20 mouse cellular contexts compared by ENCODE assay signal in genomic region chr11:101828718-101829117, GRCm38 (mm10). TPM values are rescaled to one million over a fixed set of nuclear protein-coding genes. Genes with fewer than 3 reads are reported as not detected.
"Had no signal": no experiment of that assay in that cellular context is flagged by ENCODE, and none has a peak within 500 bp of the region (broad histone marks: within the 10 kb centered on the region; RNA-seq: fewer than 3 reads in every experiment).

No protein-coding gene starts in this region.

- H3K9me3 ChIP-seq: midbrain, embryonic 10.5 days; midbrain, embryonic 12.5 days; midbrain, embryonic 15.5 days; neural tube, embryonic 13.5 days; neural tube, embryonic 15.5 days had no signal

- H3K27me3 ChIP-seq: midbrain, embryonic 12.5 days; midbrain, embryonic 15.5 days; neural tube, embryonic 13.5 days; neural tube, embryonic 15.5 days had no signal

- H3K27ac ChIP-seq: midbrain, embryonic 12.5 days; midbrain, embryonic 15.5 days; neural tube, embryonic 13.5 days; neural tube, embryonic 15.5 days had no signal

- H3K9ac ChIP-seq: lung, embryonic 14.5 days; midbrain, embryonic 12.5 days; midbrain, embryonic 15.5 days; neural tube, embryonic 13.5 days; neural tube, embryonic 15.5 days had no signal

- H3K4me3 ChIP-seq: midbrain, embryonic 10.5 days; midbrain, embryonic 12.5 days; midbrain, embryonic 15.5 days; neural tube, embryonic 13.5 days; neural tube, embryonic 15.5 days had no signal

- ATAC-seq: midbrain, embryonic 15.5 days had no signal

- H3K36me3 ChIP-seq: midbrain, embryonic 10.5 days; midbrain, embryonic 12.5 days; midbrain, embryonic 15.5 days; neural tube, embryonic 13.5 days; neural tube, embryonic 15.5 days had no signal

- H3K4me2 ChIP-seq: lung, embryonic 14.5 days; midbrain, embryonic 12.5 days; midbrain, embryonic 15.5 days; neural tube, embryonic 13.5 days; neural tube, embryonic 15.5 days had no signal

- DNase-seq: lung, adult 18-20 months; lung, embryonic 14.5 days; lung, postnatal 10 days; lung, postnatal 4 days; retina, postnatal 1 day; right cerebral cortex, adult 18-20 months; right cerebral cortex, postnatal 25 days; right cerebral cortex, postnatal 4 days; spleen, adult 18-20 months; thymus, adult 18-20 months; thymus, postnatal 14 days; thymus, postnatal 36 days had no signal

RNA-seq across cellular contexts. Expression of gene Etv4, which starts 43.5 kb away (rescaled TPM):
- total RNA-seq: megakaryocyte, adult 5-6 weeks; megakaryocyte-erythroid progenitor cell, adult 5-6 weeks; monocyte, adult 5-6 weeks had no signal
